Comparison of ENCODE assay signal across 11 mouse cellular contexts in genomic region chr2:150669454-150670045, GRCm38 (mm10). TPM values are rescaled to one million over a fixed set of nuclear protein-coding genes. Genes with fewer than 3 reads are reported as not detected.
DNase-seq lines count a peak whose midpoint lies in the region; ATAC-seq lines count a peak whose summit lies in the region.
"Had no signal": no experiment of that assay in that cellular context is flagged by ENCODE, and none has a peak within 500 bp of the region (broad histone marks: within the 10 kb centered on the region; RNA-seq: fewer than 3 reads in every experiment).

No protein-coding gene starts in this region.

- ATAC-seq in forebrain, embryonic 11.5 days (replicated peaks; ENCODE audit: low FRiP score), result no peak

- peaks cover 39% of the 10 kb centered on the region for H3K27me3 ChIP-seq in heart, embryonic 10.5 days (ENCODE audit: insufficient read depth, poor library complexity, severe bottlenecking)
- no peaks in the 10 kb centered on the region; the same call in 1 of the 2 replicates for H3K27me3 ChIP-seq in forebrain, embryonic 11.5 days (ENCODE audit: control insufficient read depth, insufficient read depth, low read length)

- no peaks in the 10 kb centered on the region for H3K9me3 ChIP-seq in heart, embryonic 10.5 days
- H3K9me3 ChIP-seq in forebrain, embryonic 11.5 days (ENCODE audit: control insufficient read depth, low read length), result no peaks in the 10 kb centered on the region
- H3K9me3 ChIP-seq: limb, embryonic 13.5 days had no signal

- DNase-seq in heart, adult 18-20 months, result peak; percentile 35 to 60
- no peak for DNase-seq in heart, embryonic 10.5 days (ENCODE audit: low spot score)
- peak; percentile 45 to 65 for DNase-seq in spleen, adult 18-20 months
- DNase-seq in spleen, adult 12 weeks (ENCODE audit: low spot score), result no peak
- peak; percentile 27 for DNase-seq in lung, postnatal 10 days
- DNase-seq in thymus, postnatal 25 days, result peak; percentile 38
- no peak for DNase-seq in right cerebral cortex, adult 18-20 months
- DNase-seq in forebrain, embryonic 11.5 days (ENCODE audit: low spot score), result no peak

- H3K4me3 ChIP-seq in heart, embryonic 10.5 days, result no peak overlapping the region
- no peak overlapping the region for H3K4me3 ChIP-seq in forebrain, embryonic 11.5 days (ENCODE audit: low read depth, low read length)
- H3K4me3 ChIP-seq: limb, embryonic 13.5 days had no signal

- no peak overlapping the region for H3K9ac ChIP-seq in forebrain, embryonic 11.5 days (ENCODE audit: low read length)
- H3K9ac ChIP-seq: limb, embryonic 13.5 days had no signal

- H3K4me2 ChIP-seq in forebrain, embryonic 11.5 days (ENCODE audit: low read depth, low read length, severe bottlenecking), result no peak overlapping the region
- H3K4me2 ChIP-seq: limb, embryonic 13.5 days had no signal

- WGBS in heart, embryonic 10.5 days, result 71% methylated on average over 2 of the region's 2 CpGs
- WGBS in forebrain, embryonic 11.5 days, result 82% methylated on average over 2 of the region's 2 CpGs

- H3K36me3 ChIP-seq in heart, embryonic 10.5 days, result no peaks in the 10 kb centered on the region
- H3K36me3 ChIP-seq in forebrain, embryonic 11.5 days (ENCODE audit: control insufficient read depth, insufficient read depth, low read length), result no peaks in the 10 kb centered on the region
- H3K36me3 ChIP-seq: limb, embryonic 13.5 days had no signal

- H3K27ac ChIP-seq in heart, embryonic 10.5 days, result no peak overlapping the region
- H3K27ac ChIP-seq in forebrain, embryonic 11.5 days (ENCODE audit: low read depth, low read length), result no peak overlapping the region
- H3K27ac ChIP-seq: limb, embryonic 13.5 days had no signal

- peaks cover 31% of the 10 kb centered on the region; the same call in 1 of the 2 replicates for H3K4me1 ChIP-seq in heart, embryonic 10.5 days
- no peaks in the 10 kb centered on the region; the same call in 1 of the 2 replicates for H3K4me1 ChIP-seq in forebrain, embryonic 11.5 days (replicated peaks; ENCODE audit: control insufficient read depth, insufficient read depth, low read length)

RNA-seq across cellular contexts. Expression of gene Acss1, which starts 1.2 kb away (rescaled TPM):
- 100 to 1,000 TPM; 261 to 288 TPM for total RNA-seq in heart, adult 18-20 months (2021)
- polyA plus RNA-seq in heart, embryonic 10.5 days (2016; fragmentation: Nextera tagmentation; extraction: Ambion mirVana), result 17.2 and 19.2 TPM in 2 replicates
- 46.6 and 46.8 TPM in 2 replicates for polyA plus RNA-seq in forebrain, embryonic 11.5 days (2014; fragmentation: Nextera tagmentation; extraction: Ambion mirVana)

RNA-seq across cellular contexts. Expression of gene Vsx1, which starts 19.6 kb away (rescaled TPM):
- under 1 TPM in 1 of 2 experiments, not detected in 1; 0.10 TPM for total RNA-seq in heart, adult 18-20 months (2021)
- polyA plus RNA-seq in heart, embryonic 10.5 days (2016; fragmentation: Nextera tagmentation; extraction: Ambion mirVana), result not detected in 2 replicates
- polyA plus RNA-seq in forebrain, embryonic 11.5 days (2014; fragmentation: Nextera tagmentation; extraction: Ambion mirVana), result 0.08 TPM in 1 of 2 replicates, not detected in the other
- polyA plus RNA-seq: heart, embryonic 16.5 days; kidney, embryonic 16.5 days had no signal

Comparison
In these comparisons a context has a peak if more than half of its experiments do, and no peak if none do; other contexts are left out.
1. DNase-seq: peak in heart, adult 18-20 months (2 of 2), spleen, adult 18-20 months (2 of 2), lung, postnatal 10 days (single experiment) and thymus, postnatal 25 days (single experiment); none in heart, embryonic 10.5 days (single experiment), spleen, adult 12 weeks (single experiment), right cerebral cortex, adult 18-20 months (single experiment) and forebrain, embryonic 11.5 days (single experiment).